Mouse (Mus musculus) frontal cortex, postnatal 36 days (tissue): Measurements from ENCODE around the gene 4930513O06Rik.

ENCODE experiments used
- DNase-seq, 2 experiments: peaks; one replicate each; pipeline ENCODE4 v3.0.0; 2022; ENCODE audit warnings: low spot score in 2 of 2

4930513O06Rik gene

GRCm38 (mm10) chrX:139085943-139086342 is at the start of gene 4930513O06Rik:
Gene 4930513O06Rik, plus strand, starts transcription at chrX:139086243.
- DNase-seq: no peak

DNA sequence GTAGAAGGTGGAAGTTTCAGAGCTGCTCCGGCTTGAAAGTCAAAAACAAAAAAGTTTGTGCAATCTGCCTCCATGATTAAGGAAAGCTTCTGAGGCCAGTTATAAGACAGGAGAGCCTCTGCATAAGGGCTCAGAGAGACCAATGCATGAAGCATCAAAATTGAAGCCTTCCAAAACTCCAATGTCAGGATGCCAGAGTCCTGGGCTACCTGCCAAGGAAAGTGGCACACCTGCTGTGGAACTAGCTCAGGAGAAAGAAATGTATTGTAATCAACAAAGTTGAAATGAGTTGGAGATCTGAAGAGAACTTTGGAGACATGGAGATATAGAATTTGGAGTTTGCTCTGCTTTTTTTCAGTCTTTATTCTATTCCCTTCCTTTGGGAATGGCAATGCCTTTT is 48.4 kb upstream of the 4930513O06Rik start:
- no peak for DNase-seq

DNA sequence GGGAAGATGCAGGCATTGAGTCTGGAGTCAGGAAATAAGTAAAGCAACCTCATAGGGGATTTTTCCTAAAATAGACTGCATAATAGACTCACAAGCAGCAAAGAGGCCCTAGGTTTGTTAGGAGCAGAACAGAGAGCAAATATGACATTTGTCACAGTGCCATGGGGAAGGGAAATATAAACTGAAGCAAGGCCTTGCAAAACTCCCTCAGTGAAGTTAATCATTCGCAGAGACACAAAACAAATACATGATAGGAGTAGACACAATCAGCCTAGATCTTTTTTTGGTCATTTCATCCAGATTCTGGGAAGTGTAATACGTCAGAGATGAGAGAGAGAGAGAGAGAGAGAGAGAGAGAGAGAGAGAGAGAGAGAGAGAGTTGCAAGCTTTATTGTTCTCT is 46.7 kb upstream of the 4930513O06Rik start:
- DNase-seq: no peak

DNA sequence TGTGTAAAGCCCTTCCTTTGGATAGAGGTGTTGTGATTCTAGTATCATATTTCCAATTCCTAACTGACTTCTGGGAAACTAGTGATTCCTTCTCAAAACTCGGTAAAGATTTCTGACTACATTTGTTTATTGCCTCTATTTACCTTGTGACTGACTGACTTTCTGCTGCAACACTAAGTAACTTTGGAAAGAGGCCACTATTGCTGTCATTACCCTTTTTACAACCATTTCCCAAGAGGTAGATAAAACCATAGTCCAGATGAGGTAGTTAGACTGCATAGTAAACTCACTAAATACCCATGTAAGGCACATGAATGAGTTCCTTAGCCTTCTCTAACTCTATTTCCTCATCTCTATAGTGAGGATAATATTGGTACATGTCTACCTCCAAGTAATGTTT is 44.9 kb upstream of the 4930513O06Rik start:
- DNase-seq: no peak

DNA sequence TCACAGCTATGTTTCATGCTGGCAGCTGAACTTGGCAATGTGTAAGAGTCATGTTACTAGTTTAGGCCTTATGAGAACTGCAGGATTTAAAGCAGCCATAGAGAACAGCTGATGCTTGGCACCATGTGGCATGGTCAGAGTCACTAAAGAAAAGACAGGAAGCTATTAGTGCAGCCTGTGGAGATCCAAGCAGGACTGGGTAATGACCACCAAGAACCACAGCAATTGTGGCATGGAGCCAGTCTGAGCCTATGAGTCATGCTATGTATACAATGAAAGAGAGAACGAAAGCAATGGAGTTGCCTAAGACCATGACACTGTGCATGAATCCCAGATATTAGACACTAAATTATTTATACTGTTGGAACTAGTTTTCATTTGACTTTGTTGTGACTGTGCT is 34.1 kb upstream of the 4930513O06Rik start:
- no peak for DNase-seq

GRCm38 (mm10) chrX:139053149-139053548 is 32.9 kb upstream of the 4930513O06Rik start:
- no peak for DNase-seq

DNA sequence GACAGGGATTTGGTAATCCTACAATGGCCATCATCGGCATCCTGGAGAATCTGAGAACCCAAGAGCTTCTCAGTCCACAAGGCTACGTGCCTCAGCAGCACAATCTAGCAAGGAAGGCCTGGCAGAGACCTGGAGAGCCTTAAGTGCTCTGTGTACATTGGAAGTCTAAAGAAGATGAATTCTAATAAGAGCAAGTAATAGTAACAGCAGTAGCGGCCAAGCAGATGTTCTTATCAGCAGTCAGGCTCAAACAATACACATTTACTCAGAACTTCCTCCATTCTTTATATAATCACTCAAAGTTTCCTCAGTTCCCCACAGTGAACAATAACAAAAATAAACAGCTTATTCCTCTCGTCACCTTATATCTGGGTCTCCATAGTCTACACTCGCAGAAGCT is 22.0 kb upstream of the 4930513O06Rik start:
- DNase-seq: no peak

DNA sequence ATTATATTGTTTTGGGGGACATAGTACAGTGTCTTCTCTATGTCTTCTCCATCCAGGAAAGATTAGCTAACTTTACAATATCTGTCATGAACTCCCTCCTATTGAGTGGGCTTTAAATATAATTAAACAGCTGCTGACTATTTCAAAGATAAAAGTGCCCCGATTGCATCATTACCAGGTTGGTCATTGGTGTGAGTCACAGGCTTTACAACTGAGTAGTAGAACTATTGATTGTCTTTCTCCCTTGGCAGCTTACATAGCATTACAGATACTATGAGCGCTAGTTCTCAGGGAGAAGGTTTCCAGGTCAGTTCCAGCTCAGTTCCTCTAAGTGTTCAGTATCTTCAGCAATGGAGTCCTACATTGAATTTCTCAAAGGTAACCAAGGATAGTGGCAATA is 7.5 kb upstream of the 4930513O06Rik start:
- no peak for DNase-seq

GRCm38 (mm10) chrX:139085077-139085476 is 966 bp upstream of the 4930513O06Rik start, which contains the start of gene Serpina7:
Gene Serpina7, minus strand, starts transcription at chrX:139085236.
- no peak for DNase-seq

- no peak for DNase-seq
Measured at GRCm38 (mm10) chrX:139097197-139097596, 11.2 kb downstream of the 4930513O06Rik start.

DNA sequence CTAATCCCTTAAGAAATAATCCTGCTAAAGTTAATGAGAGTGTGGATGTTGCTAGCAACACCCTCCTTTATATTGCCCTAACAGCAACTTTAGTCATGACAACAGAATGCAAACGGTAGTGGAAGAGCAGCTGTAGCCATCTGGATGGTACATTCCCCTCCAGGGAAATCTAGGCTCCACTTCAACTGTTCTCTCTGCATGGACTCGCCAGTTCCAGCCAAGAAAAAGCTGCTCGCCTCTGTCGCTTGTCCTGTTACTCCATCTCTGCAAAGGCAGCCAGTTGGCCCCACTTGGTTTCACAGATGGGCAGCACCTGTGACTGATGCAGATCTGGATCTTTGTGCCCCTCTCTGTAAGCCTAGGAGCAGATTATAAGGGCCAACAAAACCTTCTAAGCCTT is 48.0 kb downstream of the 4930513O06Rik start:
- DNase-seq: no peak
